Mouse (Mus musculus) C2C12 (cell line): Measurements from ENCODE around the gene March9.

Experiments used
- CEBPB ChIP-seq: IDR thresholded peaks from one replicate; pipeline ENCODE4 v1.6.1; 2011; ENCODE audit warnings: low read depth, mild to moderate bottlenecking, control low read depth, moderate library complexity
- CTCF ChIP-seq: IDR thresholded peaks from one replicate; pipeline ENCODE4 v1.5.1; 2011; ENCODE audit not compliant: control insufficient read depth, insufficient read depth, insufficient read length
- FOSL1 ChIP-seq: IDR thresholded peaks from one replicate; pipeline ENCODE4 v1.8.0; 2011; ENCODE audit warnings: mild to moderate bottlenecking, low read length; ENCODE audit not compliant: poor library complexity, insufficient read depth, severe bottlenecking
- MYOD1 ChIP-seq: IDR thresholded peaks from one replicate; pipeline ENCODE4 v1.6.1; 2011; ENCODE audit warnings: low read depth; ENCODE audit not compliant: control insufficient read depth, insufficient read length
- USF1 ChIP-seq: IDR thresholded peaks from one replicate; pipeline ENCODE4 v1.6.1; 2011; ENCODE audit warnings: low read depth, mild to moderate bottlenecking, control low read depth, moderate library complexity

- TF ChIP-seq MYOD1, result no peak
- TF ChIP-seq CTCF, result no peak
- no peak for TF ChIP-seq USF1
- TF ChIP-seq FOSL1, result no peak
- TF ChIP-seq CEBPB, result no peak
These were observed 43.5 kb downstream of the March9 start for GRCm38 (mm10) chr10:127016488-127016887.
